Mouse (Mus musculus) heart, embryonic 10.5 days (tissue): Measurements from ENCODE around the gene Mrpl38. TPM values are rescaled to one million over a fixed set of nuclear protein-coding genes. Genes with fewer than 3 reads are reported as not detected.

Source experiments
- DNase-seq: peaks from one replicate; pipeline ENCODE4 v3.0.0-alpha.2; 2017; ENCODE audit warnings: low spot score
- H3K27ac ChIP-seq: fragments of 300-500 bp; sonication (generic); 2 replicates; pipeline ENCODE4 v1.5.1; 2016; ENCODE audit warnings: mild to moderate bottlenecking
- H3K27me3 ChIP-seq: fragments of 300-500 bp; sonication (generic); 2 replicates; pipeline ENCODE4 v1.6.1; 2016; ENCODE audit warnings: mild to moderate bottlenecking; ENCODE audit not compliant: poor library complexity, insufficient read depth, severe bottlenecking
- H3K36me3 ChIP-seq: fragments of 300-500 bp; sonication (generic); 2 replicates; pipeline ENCODE4 v1.6.1; 2016; ENCODE audit warnings: mild to moderate bottlenecking, moderate library complexity
- H3K4me1 ChIP-seq: fragments of 300-500 bp; sonication (generic); 2 replicates; pipeline ENCODE4 v1.6.1; 2016; ENCODE audit warnings: mild to moderate bottlenecking
- H3K4me3 ChIP-seq: fragments of 300-500 bp; sonication (generic); 2 replicates; pipeline ENCODE4 v1.5.1; 2016; ENCODE audit warnings: mild to moderate bottlenecking, moderate library complexity
- H3K9me3 ChIP-seq: fragments of 300-500 bp; sonication (generic); 2 replicates; pipeline ENCODE4 v1.6.1; 2016; ENCODE audit warnings: mild to moderate bottlenecking, moderate library complexity
- WGBS: fragments of 180-500 bp; shearing (Covaris S2); methylation state at CpG from one replicate; pipeline ENCODE4 v1.1.7; 2016; 5-methylcytosine and 5-hydroxymethylcytosine counted together
- polyA plus RNA-seq: library from polyadenylated mRNA; unstranded; fragments of >200 nt; fragmentation: Nextera tagmentation; extraction: Ambion mirVana; gene quantifications from 2 replicates; pipeline ENCODE4 v1.2.1, GENCODE M21; 2016

The Mrpl38 gene
- polyA plus RNA-seq, 1 experiment from 2014 or later = 127 TPM

DNA sequence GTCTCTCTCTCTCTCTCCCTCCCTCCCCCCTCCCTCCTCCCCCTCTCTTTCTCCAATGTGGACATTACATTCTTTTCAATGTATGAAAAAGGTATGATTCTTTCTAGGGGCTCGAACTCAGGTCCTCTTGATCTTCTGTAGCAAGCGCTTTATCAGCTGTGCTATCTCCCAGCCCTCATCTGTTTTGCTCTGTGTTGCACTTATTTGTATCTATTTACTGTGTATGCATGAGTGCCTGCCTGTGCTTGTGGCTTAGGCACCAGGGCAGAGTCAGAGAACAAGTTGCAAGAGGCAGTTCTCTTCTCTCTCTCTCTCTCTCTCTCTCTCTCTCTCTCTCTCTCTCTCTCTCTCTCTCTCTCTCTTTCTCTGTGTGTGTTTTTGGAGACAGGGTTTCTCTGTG lies 33.6 kb downstream of the Mrpl38 start:
- peaks cover 97% of the 10 kb centered on the region for H3K4me1 ChIP-seq
- H3K27ac ChIP-seq = peak overlapping the region; percentile 88
- H3K36me3 ChIP-seq = peaks cover 13% of the 10 kb centered on the region; the same call in 1 of the 2 replicates
- 77% methylated on average over 2 of the region's 2 CpGs for WGBS
- H3K4me3 ChIP-seq = no peak overlapping the region
- H3K9me3 ChIP-seq = no peaks in the 10 kb centered on the region
- H3K27me3 ChIP-seq = peaks cover 43% of the 10 kb centered on the region
- DNase-seq = no peak

- 35% methylated on average over 14 of the region's 14 CpGs for WGBS
- peaks cover 34% of the 10 kb centered on the region for H3K27me3 ChIP-seq
- peak overlapping the region; percentile 25 for H3K4me3 ChIP-seq
- peaks cover 97% of the 10 kb centered on the region for H3K4me1 ChIP-seq
- H3K9me3 ChIP-seq = no peaks in the 10 kb centered on the region
- H3K36me3 ChIP-seq = peaks cover 10% of the 10 kb centered on the region; the same call in 1 of the 2 replicates
- peak; percentile 96 for DNase-seq
- H3K27ac ChIP-seq = peak overlapping the region; percentile 88
Measured at GRCm38 (mm10) chr11:116104006-116104646, 34.5 kb downstream of the Mrpl38 start.

GRCm38 (mm10) chr11:116103572-116103971 lies 35.1 kb downstream of the Mrpl38 start:
- H3K4me1 ChIP-seq = peaks cover 97% of the 10 kb centered on the region
- peaks cover 28% of the 10 kb centered on the region for H3K27me3 ChIP-seq
- peak overlapping the region; percentile 25 for H3K4me3 ChIP-seq
- DNase-seq = peak; percentile 68
- 66% methylated on average over 12 of the region's 12 CpGs for WGBS
- peaks cover 10% of the 10 kb centered on the region; the same call in 1 of the 2 replicates for H3K36me3 ChIP-seq
- peak overlapping the region; percentile 88 for H3K27ac ChIP-seq
- H3K9me3 ChIP-seq = no peaks in the 10 kb centered on the region

- Histone ChIP-seq H3K4me1 (peaks cover 88% of the 10 kb centered on the region), H3K9me3 (no peaks in the 10 kb centered on the region), H3K36me3 (peaks cover 10% of the 10 kb centered on the region; the same call in 1 of the 2 replicates), H3K27ac (peak overlapping the region; percentile 89), H3K27me3 (peaks cover 17% of the 10 kb centered on the region), H3K4me3 (no peak overlapping the region)
- DNase-seq = no peak
- WGBS = 53% methylated on average over 4 of the region's 4 CpGs
Measured at GRCm38 (mm10) chr11:116102472-116102871, 36.2 kb downstream of the Mrpl38 start.

DNA sequence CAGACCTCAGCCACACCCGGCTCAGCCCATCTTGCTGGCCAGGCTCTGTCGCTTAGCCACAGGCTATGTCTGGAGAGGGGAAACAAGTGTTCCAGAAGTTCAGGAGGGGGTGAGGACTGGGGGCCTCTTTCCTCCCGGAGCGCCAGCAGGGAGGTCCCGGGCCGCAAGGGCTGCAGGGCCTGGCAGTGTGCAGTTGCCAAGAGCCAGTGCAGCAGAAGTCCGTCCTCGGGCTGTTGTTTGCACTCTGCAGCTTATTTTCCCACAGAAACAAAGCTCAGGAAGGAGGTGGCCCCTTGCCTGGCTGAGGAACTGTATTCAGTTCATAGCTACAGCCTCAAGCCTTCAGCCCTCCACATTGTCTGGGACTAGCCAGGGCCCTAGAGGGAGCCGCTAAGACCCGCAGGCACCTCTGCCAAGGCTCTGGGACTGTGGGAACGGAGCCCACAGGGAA lies 36.7 kb downstream of the Mrpl38 start:
- 38% methylated on average over 11 of the region's 11 CpGs for WGBS
- Histone ChIP-seq H3K9me3 (no peaks in the 10 kb centered on the region), H3K27me3 (peaks cover 12% of the 10 kb centered on the region), H3K4me3 (0 out of 2 replicates have a peak overlapping the region, but pooled peaks have one; percentile 0), H3K27ac (peak overlapping the region; percentile 89), H3K36me3 (peaks cover 10% of the 10 kb centered on the region; the same call in 1 of the 2 replicates), H3K4me1 (peaks cover 83% of the 10 kb centered on the region)
- no peak for DNase-seq

GRCm38 (mm10) chr11:116100839-116101238 lies 37.8 kb downstream of the Mrpl38 start:
- DNase-seq = no peak
- H3K27ac ChIP-seq = peak overlapping the region; percentile 89
- peaks cover under 1% of the 10 kb centered on the region; the same call in 1 of the 2 replicates for H3K27me3 ChIP-seq
- H3K4me3 ChIP-seq = no peak overlapping the region
- 80% methylated on average over 7 of the region's 7 CpGs for WGBS
- peaks cover 71% of the 10 kb centered on the region for H3K4me1 ChIP-seq
- no peaks in the 10 kb centered on the region for H3K9me3 ChIP-seq
- peaks cover 7% of the 10 kb centered on the region; the same call in 1 of the 2 replicates for H3K36me3 ChIP-seq

DNA sequence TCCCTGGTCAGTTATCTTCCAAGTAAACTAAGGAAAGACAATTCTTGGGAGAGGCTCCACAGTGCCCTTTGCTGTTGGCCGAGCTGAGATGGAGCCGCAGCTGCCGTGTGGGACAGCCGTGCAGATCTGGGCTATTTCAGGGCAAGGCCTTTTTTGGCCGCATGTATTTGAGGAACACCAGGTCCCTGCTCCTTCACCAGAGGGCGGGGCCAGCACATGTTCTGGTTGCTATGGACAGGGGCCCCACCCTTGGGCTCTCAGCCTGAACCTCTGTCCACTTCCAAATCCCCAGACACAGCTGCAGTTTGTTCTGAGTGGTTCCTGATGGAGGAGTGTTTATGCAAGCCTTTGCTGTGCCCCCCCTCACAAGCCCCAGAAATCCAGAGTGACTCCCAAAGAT lies 38.3 kb downstream of the Mrpl38 start:
- Histone ChIP-seq H3K36me3 (peaks cover 4% of the 10 kb centered on the region; the same call in 1 of the 2 replicates), H3K27me3 (no peaks in the 10 kb centered on the region), H3K9me3 (no peaks in the 10 kb centered on the region), H3K4me3 (no peak overlapping the region), H3K27ac (peak overlapping the region; percentile 89), H3K4me1 (peaks cover 67% of the 10 kb centered on the region)
- 29% methylated on average over 6 of the region's 6 CpGs for WGBS
- peak; percentile 85 for DNase-seq

- H3K27ac ChIP-seq = peak overlapping the region; percentile 89
Measured at GRCm38 (mm10) chr11:116099462-116099861, 39.2 kb downstream of the Mrpl38 start.

GRCm38 (mm10) chr11:116098711-116099460 lies 39.8 kb downstream of the Mrpl38 start:
- DNase-seq = no peak
- H3K36me3 ChIP-seq = 0 out of 2 replicates have a peak, but pooled peaks cover 3% of the 10 kb centered on the region
- H3K4me3 ChIP-seq = no peak overlapping the region
- peaks cover 55% of the 10 kb centered on the region for H3K4me1 ChIP-seq
- H3K27me3 ChIP-seq = no peaks in the 10 kb centered on the region
- WGBS = 64% methylated on average over 14 of the region's 14 CpGs
- peak overlapping the region; percentile 89 for H3K27ac ChIP-seq
- H3K9me3 ChIP-seq = no peaks in the 10 kb centered on the region

More at GRCm38 (mm10) chr11:116099462-116099861, 39.2 kb downstream of the Mrpl38 start:
- no peaks in the 10 kb centered on the region for H3K27me3 ChIP-seq
- no peaks in the 10 kb centered on the region for H3K9me3 ChIP-seq
- H3K4me3 ChIP-seq = no peak overlapping the region
- DNase-seq = no peak
- WGBS = 85% methylated on average over 6 of the region's 6 CpGs
- peaks cover 58% of the 10 kb centered on the region for H3K4me1 ChIP-seq
- 0 out of 2 replicates have a peak, but pooled peaks cover 3% of the 10 kb centered on the region for H3K36me3 ChIP-seq

- DNase-seq = no peak
- 87% methylated on average over 5 of the region's 5 CpGs for WGBS
- H3K27me3 ChIP-seq = no peaks in the 10 kb centered on the region
- H3K27ac ChIP-seq = no peak overlapping the region
- peaks cover 41% of the 10 kb centered on the region for H3K4me1 ChIP-seq
- H3K36me3 ChIP-seq = 0 out of 2 replicates have a peak, but pooled peaks cover 3% of the 10 kb centered on the region
- no peak overlapping the region for H3K4me3 ChIP-seq
- H3K9me3 ChIP-seq = no peaks in the 10 kb centered on the region
Measured at GRCm38 (mm10) chr11:116096213-116097108, 42.2 kb downstream of the Mrpl38 start.

- Histone ChIP-seq H3K27me3 (no peaks in the 10 kb centered on the region), H3K4me3 (no peak overlapping the region), H3K27ac (0 out of 2 replicates have a peak overlapping the region, but pooled peaks have one; percentile 26), H3K4me1 (peaks cover 32% of the 10 kb centered on the region), H3K9me3 (no peaks in the 10 kb centered on the region), H3K36me3 (0 out of 2 replicates have a peak, but pooled peaks cover 3% of the 10 kb centered on the region)
- no peak for DNase-seq
- WGBS = 58% methylated on average over 3 of the region's 3 CpGs
Measured at GRCm38 (mm10) chr11:116095573-116095972, 43.1 kb downstream of the Mrpl38 start.
